ENCODE assay signal across 22 mouse cellular contexts in the genomic region with DNA sequence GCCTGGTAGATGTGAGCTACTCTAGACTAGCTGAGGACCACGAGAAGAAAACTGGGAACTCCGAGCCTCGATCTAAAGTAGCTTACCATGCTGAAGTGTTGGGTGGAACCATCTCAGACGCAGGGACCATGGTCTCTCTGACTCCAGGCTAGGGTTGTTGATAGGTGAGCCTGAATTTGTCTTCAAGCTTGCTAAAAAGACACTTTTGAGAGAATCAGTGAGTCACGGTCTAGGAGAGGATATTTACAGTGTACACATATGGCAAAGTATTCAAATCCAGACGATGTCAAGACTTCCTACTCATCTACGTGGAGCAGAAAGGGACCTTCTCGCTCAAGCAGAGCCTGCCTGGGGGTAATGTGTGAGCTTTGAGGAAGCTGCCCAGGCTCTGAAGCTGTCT.
DNase-seq lines count a peak whose midpoint lies in the region; ATAC-seq lines count a peak whose summit lies in the region.
"Had no signal": no experiment of that assay in that cellular context is flagged by ENCODE, and none has a peak within 500 bp of the region (broad histone marks: within the 10 kb centered on the region; RNA-seq: fewer than 3 reads in every experiment).

No protein-coding gene starts in this region.

- H3K27me3 ChIP-seq in midbrain, embryonic 10.5 days (ENCODE audit: low read depth, poor library complexity, severe bottlenecking): peaks cover 4% of the 10 kb centered on the region; the same call in 1 of the 2 replicates
- no peaks in the 10 kb centered on the region for H3K27me3 ChIP-seq in midbrain, embryonic 13.5 days
- H3K27me3 ChIP-seq: intestine, embryonic 15.5 days; neural tube, embryonic 15.5 days had no signal

- no peak overlapping the region for H3K4me2 ChIP-seq in midbrain, embryonic 13.5 days (replicated peaks)
- H3K4me2 ChIP-seq: embryonic facial prominence, embryonic 15.5 days; intestine, embryonic 15.5 days; neural tube, embryonic 15.5 days had no signal

- H3K4me1 ChIP-seq in midbrain, embryonic 10.5 days: peaks cover 100% of the 10 kb centered on the region
- peaks cover 65% of the 10 kb centered on the region for H3K4me1 ChIP-seq in midbrain, embryonic 13.5 days (replicated peaks)
- H3K4me1 ChIP-seq: embryonic facial prominence, embryonic 15.5 days; intestine, embryonic 15.5 days; megakaryocyte, embryonic 14.5 days had no signal

- 92% methylated on average over 8 of the region's 8 CpGs for WGBS in midbrain, embryonic 10.5 days
- WGBS in midbrain, embryonic 13.5 days: 94% methylated on average over 8 of the region's 8 CpGs

- ATAC-seq in frontal cortex, adult (ENCODE audit: low TSS enrichment): peak; percentile 31; the same call in 1 of the 2 replicates
- ATAC-seq in midbrain, embryonic 13.5 days: no peak
- ATAC-seq in megakaryocyte-erythroid progenitor cell, adult 5-6 weeks (replicated peaks; ENCODE audit: low FRiP score, low TSS enrichment, poor library complexity, severe bottlenecking): no peak
- ATAC-seq: forebrain, embryonic 16.5 days; hindbrain, embryonic 16.5 days; intestine, embryonic 15.5 days had no signal

- 0 out of 2 replicates have a peak, but pooled peaks cover 2% of the 10 kb centered on the region for H3K36me3 ChIP-seq in midbrain, embryonic 10.5 days
- no peaks in the 10 kb centered on the region for H3K36me3 ChIP-seq in midbrain, embryonic 13.5 days
- H3K36me3 ChIP-seq: embryonic facial prominence, embryonic 15.5 days; forebrain, embryonic 10.5 days; intestine, embryonic 15.5 days; neural tube, embryonic 15.5 days had no signal

- no peak overlapping the region for H3K9ac ChIP-seq in midbrain, embryonic 13.5 days (replicated peaks)
- H3K9ac ChIP-seq: embryonic facial prominence, embryonic 15.5 days; intestine, embryonic 15.5 days; liver, postnatal 0 days; neural tube, embryonic 15.5 days had no signal

- no peak for DNase-seq in frontal cortex, postnatal 25 days (ENCODE audit: low spot score in 2 of 2)
- DNase-seq in layer of hippocampus, adult 9-11 months: peak; percentile 55
- no peak for DNase-seq in layer of hippocampus, postnatal 36 days
- DNase-seq in midbrain, embryonic 10.5 days (ENCODE audit: low spot score): no peak
- no peak for DNase-seq in ovary, postnatal 10 days (ENCODE audit: low spot score)
- DNase-seq: adrenal gland, postnatal 10 days; cerebellum, adult 8-10 months; cerebellum, postnatal 36 days; gastrocnemius, postnatal 25 days; heart, postnatal 4 days; liver, postnatal 0 days; lung, postnatal 14 days had no signal

- peak overlapping the region; percentile 84 for H3K27ac ChIP-seq in midbrain, embryonic 10.5 days (replicated peaks)
- H3K27ac ChIP-seq in midbrain, embryonic 13.5 days: no peak overlapping the region
- H3K27ac ChIP-seq: embryonic facial prominence, embryonic 15.5 days; forebrain, embryonic 10.5 days; intestine, embryonic 15.5 days; neural tube, embryonic 15.5 days had no signal

- H3K4me3 ChIP-seq in midbrain, embryonic 10.5 days: no peak overlapping the region
- H3K4me3 ChIP-seq in midbrain, embryonic 13.5 days (replicated peaks): no peak overlapping the region
- H3K4me3 ChIP-seq: embryonic facial prominence, embryonic 15.5 days; forebrain, embryonic 10.5 days; intestine, embryonic 15.5 days; megakaryocyte, embryonic 14.5 days; neural tube, embryonic 15.5 days had no signal

- H3K9me3 ChIP-seq in midbrain, embryonic 10.5 days (replicated peaks): no peaks in the 10 kb centered on the region
- H3K9me3 ChIP-seq in midbrain, embryonic 13.5 days: no peaks in the 10 kb centered on the region
- H3K9me3 ChIP-seq: embryonic facial prominence, embryonic 15.5 days; forebrain, embryonic 10.5 days; intestine, embryonic 15.5 days; megakaryocyte, embryonic 14.5 days; neural tube, embryonic 15.5 days had no signal
